Mouse (Mus musculus) liver, embryonic 12.5 days (tissue): ENCODE data around the gene Ctnnbip1. TPM values are rescaled to one million over a fixed set of nuclear protein-coding genes. Genes with fewer than 3 reads are reported as not detected.
"Not testable (repeated sequence)": the region's sequence is repeated elsewhere in the genome, so short reads cannot be mapped to it uniquely, and the experiment has no call there.

Experiments used
- ATAC-seq: fragments of 200-750 bp; cut with Nextera tagmentation; 2 replicates; pipeline ENCODE4 v1.8.0; 2017; ENCODE audit warnings: moderate number of reproducible peaks, mild to moderate bottlenecking, moderate library complexity
- H3K27ac ChIP-seq: fragments of 300-500 bp; sonication (generic); 2 replicates; pipeline ENCODE4 v1.5.1; 2016; ENCODE audit warnings: mild to moderate bottlenecking
- H3K27me3 ChIP-seq: fragments of 300-500 bp; sonication (generic); replicated peaks from 2 replicates; pipeline ENCODE4 v1.6.1; 2016; ENCODE audit warnings: mild to moderate bottlenecking, moderate library complexity
- H3K36me3 ChIP-seq: fragments of 300-500 bp; sonication (generic); 2 replicates; pipeline ENCODE4 v1.6.1; 2016; ENCODE audit warnings: mild to moderate bottlenecking, moderate library complexity
- H3K4me1 ChIP-seq: fragments of 300-500 bp; sonication (generic); 2 replicates; pipeline ENCODE4 v1.6.1; 2016
- H3K4me2 ChIP-seq: fragments of 300-500 bp; sonication (generic); 2 replicates; pipeline ENCODE4 v1.6.1; 2016; ENCODE audit warnings: mild to moderate bottlenecking, moderate library complexity
- H3K4me3 ChIP-seq: fragments of 300-500 bp; sonication (generic); 2 replicates; pipeline ENCODE4 v1.5.1; 2016; ENCODE audit warnings: mild to moderate bottlenecking, moderate library complexity
- H3K9ac ChIP-seq: fragments of 300-500 bp; sonication (generic); 2 replicates; pipeline ENCODE4 v1.6.1; 2016; ENCODE audit warnings: mild to moderate bottlenecking, moderate library complexity
- H3K9me3 ChIP-seq: fragments of 300-500 bp; sonication (generic); replicated peaks from 2 replicates; pipeline ENCODE4 v1.6.1; 2016; ENCODE audit warnings: mild to moderate bottlenecking, moderate library complexity
- WGBS: fragments of 180-500 bp; shearing (Covaris S2); methylation state at CpG from one replicate; pipeline ENCODE4 v1.1.7; 2016; ENCODE audit not compliant: insufficient replicate concordance; 5-methylcytosine and 5-hydroxymethylcytosine counted together
- microRNA-seq: library from miRNA; unstranded; fragments of <30 nt; microRNA quantifications from one replicate; pipeline ENCODE4, GENCODE M21; 2017
- polyA plus RNA-seq: library from polyadenylated mRNA; unstranded; fragments of >200 nt; fragmentation: Nextera tagmentation; extraction: Ambion mirVana; gene quantifications from 2 replicates; pipeline ENCODE4 v1.2.1, GENCODE M21; 2016

Ctnnbip1 gene
- polyA plus RNA-seq, 1 experiment from 2014 or later = 10.1 TPM

- ATAC-seq = no peak
- H3K4me1 ChIP-seq = peaks cover 17% of the 10 kb centered on the region
- WGBS = 38% methylated on average over 10 of the region's 10 CpGs
- no peak overlapping the region for H3K4me2 ChIP-seq
- H3K27me3 ChIP-seq = no peaks in the 10 kb centered on the region; the same call in 1 of the 2 replicates
- no peak overlapping the region for H3K4me3 ChIP-seq
- H3K36me3 ChIP-seq = 0 out of 2 replicates have a peak, but pooled peaks cover 2% of the 10 kb centered on the region
- no peak overlapping the region for H3K9ac ChIP-seq
- no peak overlapping the region for H3K27ac ChIP-seq
- peaks cover 7% of the 10 kb centered on the region for H3K9me3 ChIP-seq
Observed at GRCm38 (mm10) chr4:149611376-149612044, 93.5 kb downstream of the Ctnnbip1 start.

DNA sequence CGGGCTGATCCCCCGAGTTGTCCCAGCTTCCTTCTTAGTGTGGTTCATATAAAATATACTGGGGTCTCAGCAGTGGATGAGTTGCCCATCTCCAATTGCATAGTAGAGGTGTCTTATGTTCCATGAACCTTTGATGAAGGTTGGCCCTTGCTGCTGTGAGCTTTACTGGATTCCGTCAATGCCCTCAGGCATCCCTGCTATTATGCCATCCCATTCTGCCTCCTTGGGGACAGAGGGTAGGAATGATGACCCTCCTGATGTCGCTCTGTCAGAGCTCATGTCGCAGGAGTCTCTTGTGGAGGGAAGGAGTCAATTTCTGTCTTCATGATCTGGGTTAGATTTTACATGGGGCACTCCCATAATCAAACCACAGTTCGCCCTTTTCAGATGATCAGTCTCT lies 95.5 kb downstream of the Ctnnbip1 start:
- H3K9ac ChIP-seq, H3K4me1 ChIP-seq, ATAC-seq, H3K4me3 ChIP-seq, H3K4me2 ChIP-seq, H3K9me3 ChIP-seq, H3K27me3 ChIP-seq, H3K36me3 ChIP-seq, H3K27ac ChIP-seq: not testable (repeated sequence)
- 63% methylated on average over 6 of the region's 6 CpGs for WGBS

DNA sequence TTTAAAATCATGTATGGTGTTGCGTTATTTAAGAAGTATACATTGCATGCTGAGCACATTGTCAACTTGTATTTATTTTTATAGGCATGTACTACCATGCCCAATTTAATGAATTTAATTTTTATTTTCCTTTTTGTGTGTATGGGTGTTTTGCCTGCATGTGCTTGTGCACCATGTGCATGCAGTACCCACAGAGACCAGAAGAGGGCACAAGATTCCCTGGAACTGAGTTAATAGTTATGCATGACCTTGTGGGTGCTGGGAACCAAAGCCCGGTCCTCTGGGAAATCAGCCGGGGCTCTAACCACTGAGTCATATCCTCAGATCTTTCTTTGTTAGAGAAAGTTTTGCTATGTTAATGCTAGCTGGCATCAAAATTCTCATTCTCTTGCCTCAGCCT lies 96.8 kb downstream of the Ctnnbip1 start:
- H3K4me3 ChIP-seq = no peak overlapping the region
- 84% methylated on average over 3 of the region's 3 CpGs for WGBS

More for the DNA sequence above, 96.8 kb downstream of the Ctnnbip1 start:
- 0 out of 2 replicates have a peak, but pooled peaks cover 2% of the 10 kb centered on the region for H3K36me3 ChIP-seq
- no peak overlapping the region for H3K9ac ChIP-seq
- no peak overlapping the region for H3K27ac ChIP-seq
- H3K4me1 ChIP-seq = no peaks in the 10 kb centered on the region
- ATAC-seq = no peak
- H3K4me2 ChIP-seq = no peak overlapping the region
- H3K27me3 ChIP-seq = no peaks in the 10 kb centered on the region
- H3K9me3 ChIP-seq = peaks cover 7% of the 10 kb centered on the region

Small RNAs within 50 kb of the gene (microRNA-seq; reads per million reads assigned to microRNA genes)
- not detected for gene Mir5616

Other genes with a start within 250 kb of the Ctnnbip1 start
- gene Kif1b, start 210.5 kb upstream of the Ctnnbip1 start, polyA plus RNA-seq = 9.1 and 9.2 TPM in 2 replicates
- gene Ube4b, start 91.5 kb upstream of the Ctnnbip1 start, polyA plus RNA-seq = 25.1 and 26.4 TPM in 2 replicates
- gene Rbp7, start 63.3 kb upstream of the Ctnnbip1 start, polyA plus RNA-seq = not detected in 2 replicates
- 0.21 TPM in 1 of 2 replicates, not detected in the other for gene Tmem274, start 40.9 kb upstream of the Ctnnbip1 start, polyA plus RNA-seq
- gene Nmnat1, start 33.0 kb upstream of the Ctnnbip1 start, polyA plus RNA-seq = 6.8 and 8.4 TPM in 2 replicates
- gene Lzic, start 33.0 kb upstream of the Ctnnbip1 start, polyA plus RNA-seq = 23.8 and 24.7 TPM in 2 replicates
- 6.2 and 6.9 TPM in 2 replicates for gene Clstn1, start 68.2 kb downstream of the Ctnnbip1 start, polyA plus RNA-seq
- 7.6 and 8.9 TPM in 2 replicates for gene Pik3cd, start 184.3 kb downstream of the Ctnnbip1 start, polyA plus RNA-seq
- gene Tmem201, start 219.8 kb downstream of the Ctnnbip1 start, polyA plus RNA-seq = 12.8 and 13.8 TPM in 2 replicates